Mouse (Mus musculus) ZHBTc4 (cell line): ENCODE measurements around the gene Ulk4.
A peak's percentile ranks its signal among the peaks of the same experiment; 100 is the strongest.

Experiments used
- DNase-seq: peaks from one replicate; pipeline ENCODE4 v3.0.0-alpha.2; 2011; ENCODE audit warnings: low read depth, low spot score

The Ulk4 gene

GRCm38 (mm10) chr9:121299976-121300570 is 23.1 kb upstream of the Ulk4 start:
- DNase-seq: no peak

- no peak for DNase-seq
These were observed 22.3 kb upstream of the Ulk4 start for GRCm38 (mm10) chr9:121299223-121299755.

GRCm38 (mm10) chr9:121298411-121299091 is 21.6 kb upstream of the Ulk4 start:
- DNase-seq: no peak

- no peak for DNase-seq
These were observed 21.0 kb upstream of the Ulk4 start for GRCm38 (mm10) chr9:121298065-121298398.

- peak; percentile 69 for DNase-seq
These were observed 20.4 kb upstream of the Ulk4 start, which contains the start of gene Trak1 for GRCm38 (mm10) chr9:121297171-121298064. Gene Trak1 (plus strand): TSS chr9:121297502.

- DNase-seq: no peak
These were observed 18.2 kb upstream of the Ulk4 start for GRCm38 (mm10) chr9:121295221-121295620.

GRCm38 (mm10) chr9:121293187-121293586 is 16.2 kb upstream of the Ulk4 start:
- no peak for DNase-seq

GRCm38 (mm10) chr9:121291275-121291674 is 14.3 kb upstream of the Ulk4 start:
- DNase-seq: no peak

- no peak for DNase-seq
These were observed 9.4 kb upstream of the Ulk4 start for GRCm38 (mm10) chr9:121286325-121286901.

GRCm38 (mm10) chr9:121285341-121286324 is 8.6 kb upstream of the Ulk4 start:
- peak; percentile 56 for DNase-seq

- DNase-seq: peak; percentile 83
These were observed 7.4 kb upstream of the Ulk4 start for GRCm38 (mm10) chr9:121284422-121284821.

- DNase-seq: peak; percentile 57
These were observed 6.7 kb upstream of the Ulk4 start for GRCm38 (mm10) chr9:121283620-121284185.

- no peak for DNase-seq
These were observed 4.9 kb upstream of the Ulk4 start for GRCm38 (mm10) chr9:121281891-121282290.

- no peak for DNase-seq
These were observed 2.2 kb upstream of the Ulk4 start for GRCm38 (mm10) chr9:121279216-121279615.

GRCm38 (mm10) chr9:121276745-121277117 is 266 bp downstream of the Ulk4 start:
- DNase-seq: no peak

- DNase-seq: no peak
These were observed 5.4 kb downstream of the Ulk4 start for GRCm38 (mm10) chr9:121271561-121271960.

- DNase-seq: no peak
These were observed 5.8 kb downstream of the Ulk4 start for GRCm38 (mm10) chr9:121271149-121271548.

GRCm38 (mm10) chr9:121265307-121265706 is 11.7 kb downstream of the Ulk4 start:
- DNase-seq: no peak

- DNase-seq: no peak
These were observed 19.9 kb downstream of the Ulk4 start for GRCm38 (mm10) chr9:121257106-121257505.

GRCm38 (mm10) chr9:121254761-121255160 is 22.2 kb downstream of the Ulk4 start:
- no peak for DNase-seq
